Mouse (Mus musculus) small intestine, adult 2 months (tissue): Measurements from ENCODE around the gene 4933400A11Rik.

ENCODE experiments used
- CTCF ChIP-seq: fragments of 200-500 bp; IDR thresholded peaks from 2 replicates; pipeline ENCODE4 v1.5.1; 2012; ENCODE audit warnings: low read depth, mild to moderate bottlenecking, control low read depth, inconsistent platforms, low read length, moderate library complexity, mixed read lengths; ENCODE audit not compliant: insufficient replicate concordance, insufficient read length; ENCODE audit errors: extremely low read depth
- POLR2A ChIP-seq: fragments of 200-500 bp; IDR thresholded peaks from 2 replicates; pipeline ENCODE4 v1.6.1; 2012; ENCODE audit warnings: low read depth, mild to moderate bottlenecking, control low read depth, inconsistent platforms, low read length, moderate library complexity

GRCm38 (mm10) chrX:169789702-169790101 is 10.3 kb upstream of the 4933400A11Rik start:
- TF ChIP-seq CTCF (no peak), POLR2A (no peak)
